Mouse (Mus musculus): Measurements from ENCODE around the gene Klhl22. TPM values are rescaled to one million over a fixed set of nuclear protein-coding genes. Genes with fewer than 3 reads are reported as not detected.
"Not testable (repeated sequence)": the region's sequence is repeated elsewhere in the genome, so short reads cannot be mapped to it uniquely, and the experiment has no call there.

Klhl22 gene
- polyA plus RNA-seq, 1 experiment from 2014 or later = 14.3 TPM

DNA sequence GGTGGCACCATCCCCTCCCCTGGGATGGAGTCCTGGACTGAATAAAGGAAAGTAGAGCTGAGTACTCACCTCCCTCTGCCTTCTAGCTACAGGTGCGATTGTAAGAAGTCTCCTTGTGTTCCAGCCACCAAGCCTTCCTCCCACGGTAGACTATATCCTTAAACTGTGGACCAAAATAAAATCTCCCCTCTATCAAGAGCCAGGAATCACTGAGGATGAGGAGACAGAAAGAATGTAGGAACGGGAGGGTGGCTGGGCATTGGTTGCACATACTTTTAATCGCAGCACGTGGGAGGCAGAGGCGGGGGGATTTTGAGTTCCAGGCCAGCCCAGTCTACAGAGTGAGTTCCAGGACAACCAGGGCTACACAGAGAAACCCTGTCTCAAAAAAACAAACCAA, 27.0 kb upstream of the Klhl22 start:
- WGBS (ENCODE audit: insufficient replicate concordance) = 53% methylated on average over 6 of the region's 6 CpGs
- Histone ChIP-seq H3K27me3 (peaks cover 44% of the 10 kb centered on the region), H3K9ac (no peak overlapping the region), H3K4me1 (replicated peaks) (no peaks in the 10 kb centered on the region), H3K4me2 (no peak overlapping the region), H3K4me3 (replicated peaks) (no peak overlapping the region), H3K9me3 (replicated peaks) (no peaks in the 10 kb centered on the region), H3K36me3 (no peaks in the 10 kb centered on the region), H3K27ac (no peak overlapping the region)
- no peak for DNase-seq
- ATAC-seq (ENCODE audit: low read depth) = no peak

DNA sequence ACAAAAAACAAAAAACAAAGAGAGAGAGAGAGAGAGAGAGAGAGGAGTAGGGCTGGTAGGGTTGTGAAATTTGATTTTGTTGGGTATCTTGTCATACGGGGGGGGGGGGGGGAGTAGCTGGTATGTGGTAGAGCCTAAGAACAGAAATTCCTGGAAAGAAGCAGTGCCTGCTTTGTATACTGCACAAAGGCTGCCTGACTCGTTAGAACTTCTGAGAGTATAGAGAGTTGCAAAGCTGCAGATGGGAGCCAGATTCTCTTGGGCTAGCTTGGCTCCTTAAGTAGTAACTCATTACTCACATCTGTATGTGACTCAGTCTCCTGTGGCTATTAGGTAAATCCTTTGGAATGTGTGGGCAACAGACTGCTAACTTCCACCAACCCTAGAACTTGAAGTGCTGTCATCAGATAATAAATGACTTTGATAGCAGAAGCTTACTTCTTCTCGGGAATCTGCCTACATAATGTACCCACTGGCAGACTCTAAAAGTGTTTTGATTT, 26.5 kb upstream of the Klhl22 start, which contains the start of gene Med15:
TSS of gene Med15 (minus strand) at position 51 of the 500 bp plus-strand sequence.
- Histone ChIP-seq H3K36me3 (no peaks in the 10 kb centered on the region), H3K4me2 (no peak within 1 kb of the TSS), H3K9me3 (replicated peaks) (no peaks in the 10 kb centered on the region), H3K4me3 (replicated peaks) (no peak within 1 kb of the TSS), H3K27ac (no peak within 1 kb of the TSS), H3K27me3 (peaks cover 48% of the 10 kb centered on the region), H3K4me1 (replicated peaks) (no peaks in the 10 kb centered on the region), H3K9ac (no peak within 1 kb of the TSS)
- ATAC-seq (ENCODE audit: low read depth) (no peak), DNase-seq (no peak)
- 26% methylated on average over 3 of the region's 3 CpGs for WGBS (ENCODE audit: insufficient replicate concordance)

DNA sequence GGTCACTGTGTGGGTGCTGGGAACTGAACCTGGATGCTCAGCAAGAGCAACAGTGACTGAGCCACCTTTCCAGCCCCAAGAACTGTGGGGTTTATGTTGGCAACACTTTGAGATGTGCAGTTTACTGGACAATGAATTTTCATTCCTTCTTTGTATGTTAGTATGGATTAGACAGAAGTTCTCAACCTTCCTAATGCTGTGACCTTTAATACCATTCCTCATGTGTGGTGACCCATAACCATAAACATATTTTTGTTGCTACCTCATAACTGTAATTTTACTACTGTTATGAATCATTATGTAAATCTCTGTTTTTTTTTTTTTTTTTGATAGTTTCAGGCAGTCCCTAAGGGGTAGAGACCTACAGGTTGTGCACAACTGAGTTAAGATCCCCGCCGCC, 25.8 kb upstream of the Klhl22 start:
- no peaks in the 10 kb centered on the region for H3K36me3 ChIP-seq
- no peaks in the 10 kb centered on the region for H3K4me1 ChIP-seq (replicated peaks)
- no peak overlapping the region for H3K27ac ChIP-seq
- DNase-seq = no peak
- no peaks in the 10 kb centered on the region for H3K9me3 ChIP-seq (replicated peaks)
- 0 out of 2 replicates have a peak overlapping the region, but pooled peaks have one; percentile 8 for H3K4me2 ChIP-seq
- no peak overlapping the region for H3K4me3 ChIP-seq (replicated peaks)
- 58% methylated on average over 2 of the region's 2 CpGs for WGBS (ENCODE audit: insufficient replicate concordance)
- ATAC-seq (ENCODE audit: low read depth) = no peak
- peaks cover 49% of the 10 kb centered on the region for H3K27me3 ChIP-seq
- H3K9ac ChIP-seq = no peak overlapping the region

DNA sequence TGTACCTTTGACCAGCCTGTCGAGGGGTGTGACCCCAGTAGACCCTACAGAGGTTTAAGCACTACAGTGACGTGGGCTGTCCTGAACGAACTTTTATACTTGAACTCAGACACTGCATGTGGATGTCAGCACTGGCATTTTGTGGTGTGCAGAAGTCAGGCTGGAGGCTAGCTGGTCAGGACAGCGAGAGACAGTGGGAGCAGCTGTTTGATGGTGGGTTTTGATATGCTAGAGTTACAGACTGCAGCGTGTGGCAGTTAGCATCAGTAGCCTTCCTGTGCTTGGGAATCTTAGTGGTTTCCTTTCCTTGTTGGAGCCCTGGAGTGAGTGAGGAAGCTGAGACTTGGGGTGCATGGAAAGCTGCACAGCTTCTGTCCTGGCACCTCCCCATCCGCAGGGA, 24.5 kb upstream of the Klhl22 start:
- not testable (repeated sequence) for H3K36me3 ChIP-seq; ATAC-seq (ENCODE audit: low read depth); H3K9ac ChIP-seq; H3K27ac ChIP-seq; H3K9me3 ChIP-seq (replicated peaks); H3K4me1 ChIP-seq (replicated peaks); H3K4me2 ChIP-seq; DNase-seq; H3K4me3 ChIP-seq (replicated peaks)
- 59% methylated on average over 6 of the region's 6 CpGs for WGBS (ENCODE audit: insufficient replicate concordance)
- H3K27me3 ChIP-seq = peaks cover 49% of the 10 kb centered on the region

DNA sequence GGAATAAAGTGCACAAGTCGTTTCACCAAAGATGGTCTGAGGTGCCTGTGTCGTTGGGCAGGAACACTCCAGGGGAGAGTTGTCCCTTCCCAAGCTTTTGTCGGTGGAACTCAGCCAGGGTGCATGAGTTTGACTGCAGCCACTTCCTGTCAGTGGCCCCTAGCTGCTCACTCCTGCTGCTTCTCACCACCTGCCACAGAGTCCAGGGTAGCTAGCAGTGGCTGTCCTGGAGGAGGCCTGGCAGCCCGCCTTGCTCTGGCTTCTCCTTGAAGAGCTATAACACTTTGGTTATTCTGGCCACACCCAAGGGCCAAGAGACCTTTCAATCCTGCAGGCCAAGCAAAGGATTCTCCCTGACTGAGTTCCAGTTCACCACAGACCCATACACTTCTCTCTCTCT, 23.3 kb upstream of the Klhl22 start:
- H3K36me3 ChIP-seq = no peaks in the 10 kb centered on the region
- no peak overlapping the region for H3K4me2 ChIP-seq
- no peaks in the 10 kb centered on the region for H3K4me1 ChIP-seq (replicated peaks)
- ATAC-seq (ENCODE audit: low read depth) (no peak), DNase-seq (no peak)
- peaks cover 49% of the 10 kb centered on the region for H3K27me3 ChIP-seq
- H3K9me3 ChIP-seq (replicated peaks) = no peaks in the 10 kb centered on the region
- H3K9ac ChIP-seq = no peak overlapping the region
- no peak overlapping the region for H3K27ac ChIP-seq
- H3K4me3 ChIP-seq (replicated peaks) = no peak overlapping the region
- 34% methylated on average over 4 of the region's 4 CpGs for WGBS (ENCODE audit: insufficient replicate concordance)

DNA sequence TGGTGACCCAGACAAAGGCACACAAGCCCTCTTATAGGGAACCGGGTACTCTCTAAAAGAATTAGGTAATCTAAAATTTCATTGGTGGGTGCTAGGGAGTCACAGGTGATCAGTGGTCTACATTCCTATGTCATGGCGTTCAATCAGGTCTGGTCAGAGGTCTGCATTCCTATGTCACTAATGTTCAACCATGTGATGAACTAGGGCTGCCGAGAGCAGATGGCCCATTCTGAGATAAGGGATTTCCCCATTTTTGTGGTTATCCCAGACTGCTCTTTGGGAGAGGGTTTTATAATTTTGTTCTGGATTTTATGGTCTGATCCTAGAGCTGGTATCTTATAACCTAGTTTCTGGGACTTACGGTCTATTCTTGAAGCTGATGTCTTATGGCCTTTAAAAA, 19.3 kb upstream of the Klhl22 start:
- no peak overlapping the region for H3K9ac ChIP-seq
- no peak overlapping the region for H3K4me2 ChIP-seq
- DNase-seq (no peak), ATAC-seq (ENCODE audit: low read depth) (no peak)
- no peaks in the 10 kb centered on the region for H3K9me3 ChIP-seq (replicated peaks)
- H3K4me3 ChIP-seq (replicated peaks) = no peak overlapping the region
- no peaks in the 10 kb centered on the region for H3K4me1 ChIP-seq (replicated peaks)
- WGBS (ENCODE audit: insufficient replicate concordance) = 53% methylated on average over 4 of the region's 4 CpGs
- H3K27me3 ChIP-seq = peaks cover 20% of the 10 kb centered on the region
- no peaks in the 10 kb centered on the region for H3K36me3 ChIP-seq
- no peak overlapping the region for H3K27ac ChIP-seq

DNA sequence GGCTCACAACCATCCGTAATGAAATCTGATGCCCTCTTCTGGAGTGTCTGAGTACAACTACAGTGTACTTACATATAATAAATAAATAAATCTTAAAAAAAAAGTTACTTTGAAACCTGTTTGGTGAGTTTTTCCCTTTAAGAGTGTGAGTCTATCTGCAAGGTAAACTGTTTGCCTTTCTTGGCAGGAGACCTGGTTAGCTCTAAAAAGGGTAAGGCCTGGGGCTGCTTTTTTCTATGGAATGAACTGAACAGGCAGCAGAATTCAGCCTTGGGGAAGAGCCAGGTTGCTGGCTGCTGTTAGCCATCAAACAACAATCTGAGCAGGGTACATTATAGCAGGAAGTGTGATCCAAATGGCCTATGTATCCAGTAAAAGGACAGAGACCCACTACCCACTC, 16.6 kb upstream of the Klhl22 start:
- H3K9me3 ChIP-seq (replicated peaks) = no peaks in the 10 kb centered on the region
- H3K36me3 ChIP-seq = no peaks in the 10 kb centered on the region
- WGBS (ENCODE audit: insufficient replicate concordance) = 63% methylated on average over 1 of the region's 1 CpGs
- no peaks in the 10 kb centered on the region for H3K4me1 ChIP-seq (replicated peaks)
- H3K9ac ChIP-seq = no peak overlapping the region
- ATAC-seq (ENCODE audit: low read depth) (no peak), DNase-seq (no peak)
- H3K4me3 ChIP-seq (replicated peaks) = no peak overlapping the region
- no peak overlapping the region for H3K4me2 ChIP-seq
- no peak overlapping the region for H3K27ac ChIP-seq
- H3K27me3 ChIP-seq = peaks cover 10% of the 10 kb centered on the region; the same call in 1 of the 2 replicates

DNA sequence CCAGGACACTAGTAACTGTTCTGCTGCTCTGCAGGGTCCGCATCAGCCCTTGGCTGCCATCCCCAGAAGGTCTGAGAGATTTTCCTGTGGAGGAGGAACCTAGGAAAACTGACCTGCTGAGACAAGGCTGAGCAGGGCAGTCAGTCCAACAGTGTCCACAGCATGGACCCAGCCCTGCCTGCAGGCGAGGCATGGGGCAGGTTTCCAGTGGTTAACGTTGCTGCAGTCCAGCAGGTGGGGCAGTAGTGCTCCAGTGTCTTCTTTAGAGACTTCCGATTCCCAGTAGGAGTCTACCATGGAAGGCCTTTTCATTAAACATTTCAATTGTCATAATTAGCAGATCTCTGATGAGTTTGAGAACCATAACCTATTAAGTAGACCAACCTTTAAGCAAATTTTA, 16.1 kb upstream of the Klhl22 start:
- no peak overlapping the region for H3K4me2 ChIP-seq
- WGBS (ENCODE audit: insufficient replicate concordance) = 39% methylated on average over 4 of the region's 4 CpGs
- no peaks in the 10 kb centered on the region for H3K4me1 ChIP-seq (replicated peaks)
- H3K27me3 ChIP-seq = peaks cover 12% of the 10 kb centered on the region
- H3K27ac ChIP-seq = no peak overlapping the region
- H3K36me3 ChIP-seq = no peaks in the 10 kb centered on the region
- DNase-seq (no peak), ATAC-seq (ENCODE audit: low read depth) (no peak)
- no peak overlapping the region for H3K4me3 ChIP-seq (replicated peaks)
- H3K9me3 ChIP-seq (replicated peaks) = no peaks in the 10 kb centered on the region
- no peak overlapping the region for H3K9ac ChIP-seq

DNA sequence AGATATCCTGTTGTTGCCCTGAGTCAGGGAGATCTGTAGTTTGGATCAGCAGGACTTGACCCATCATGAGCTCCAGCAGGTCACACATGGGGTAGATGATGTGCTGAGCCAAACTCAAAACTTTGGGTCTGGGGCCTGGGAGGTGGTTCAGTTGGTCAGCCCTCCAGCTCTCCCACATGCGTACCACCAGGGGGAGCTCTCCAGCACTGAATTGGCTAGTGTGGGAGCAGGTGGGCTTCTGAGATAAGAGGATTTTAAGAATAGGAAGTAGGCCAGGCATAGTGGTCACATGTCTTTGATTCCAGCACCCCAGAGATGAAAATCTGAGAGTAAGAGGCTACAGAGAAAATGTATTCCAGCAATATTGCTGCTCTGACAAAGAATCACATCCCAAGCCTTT, 14.9 kb upstream of the Klhl22 start:
- H3K36me3 ChIP-seq = no peaks in the 10 kb centered on the region
- no peak overlapping the region for H3K9ac ChIP-seq
- H3K4me1 ChIP-seq (replicated peaks) = no peaks in the 10 kb centered on the region
- no peak for ATAC-seq (ENCODE audit: low read depth)
- no peaks in the 10 kb centered on the region for H3K9me3 ChIP-seq (replicated peaks)
- no peak overlapping the region for H3K4me2 ChIP-seq
- peak; percentile 40 for DNase-seq
- H3K27ac ChIP-seq = no peak overlapping the region
- 3% methylated on average over 1 of the region's 1 CpGs for WGBS (ENCODE audit: insufficient replicate concordance)
- no peak overlapping the region for H3K4me3 ChIP-seq (replicated peaks)
- H3K27me3 ChIP-seq = peaks cover 12% of the 10 kb centered on the region

DNA sequence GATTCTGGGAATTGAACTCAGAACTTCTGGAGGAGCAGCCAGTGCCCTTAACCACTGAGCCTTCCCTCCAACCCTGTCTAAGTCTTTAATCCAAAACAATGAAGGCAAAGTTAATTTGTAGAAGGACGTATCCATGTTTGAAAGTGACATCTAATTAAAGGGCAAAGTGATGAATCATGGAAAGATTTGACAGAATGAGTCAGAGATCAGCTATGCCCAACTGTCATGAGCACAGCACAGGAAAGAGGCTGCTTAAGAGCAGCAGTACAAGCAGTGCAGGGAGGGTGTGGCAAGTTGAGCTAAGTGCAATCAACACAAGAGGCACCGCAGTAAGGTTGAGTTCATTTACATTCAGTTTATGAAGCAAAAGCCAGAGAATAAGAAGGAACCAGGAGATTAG, 14.4 kb upstream of the Klhl22 start:
- WGBS (ENCODE audit: insufficient replicate concordance) = 73% methylated on average over 2 of the region's 2 CpGs
- no peak for ATAC-seq (ENCODE audit: low read depth)

DNA sequence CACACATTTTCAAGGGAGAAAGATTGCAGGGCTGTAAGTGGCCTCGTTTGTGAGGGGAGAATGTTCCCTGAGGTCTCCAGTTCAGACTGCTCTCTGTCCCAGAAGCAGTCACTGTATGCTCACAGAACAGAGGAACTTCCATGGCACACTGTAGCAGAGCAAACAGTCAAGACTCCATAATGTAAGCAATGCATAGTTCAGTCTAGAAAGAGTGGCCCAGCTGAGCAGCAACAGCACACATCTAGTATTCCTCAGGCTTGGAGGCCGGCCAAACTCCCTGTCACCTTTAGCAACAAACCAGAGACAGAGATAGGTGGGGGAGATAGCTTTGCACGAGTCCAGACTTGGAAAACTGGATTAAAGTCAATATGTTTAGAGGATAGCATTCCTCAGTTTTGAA, 6.4 kb upstream of the Klhl22 start:
- no peak for DNase-seq
- 28% methylated on average over 3 of the region's 3 CpGs for WGBS (ENCODE audit: insufficient replicate concordance)
- no peak for ATAC-seq (ENCODE audit: low read depth)
- H3K36me3 ChIP-seq = no peaks in the 10 kb centered on the region
- no peak overlapping the region for H3K4me3 ChIP-seq (replicated peaks)
- H3K4me2 ChIP-seq = no peak overlapping the region
- no peaks in the 10 kb centered on the region for H3K9me3 ChIP-seq (replicated peaks)
- peaks cover 3% of the 10 kb centered on the region; the same call in 1 of the 2 replicates for H3K27me3 ChIP-seq
- H3K27ac ChIP-seq = no peak overlapping the region
- no peaks in the 10 kb centered on the region; the same call in 1 of the 2 replicates for H3K4me1 ChIP-seq (replicated peaks)
- H3K9ac ChIP-seq = no peak overlapping the region

More for the DNA sequence above, 14.4 kb upstream of the Klhl22 start:
- H3K27ac ChIP-seq = no peak overlapping the region
- no peak overlapping the region for H3K4me2 ChIP-seq
- H3K4me1 ChIP-seq (replicated peaks) = no peaks in the 10 kb centered on the region
- H3K4me3 ChIP-seq (replicated peaks) = no peak overlapping the region
- no peak for DNase-seq
- H3K36me3 ChIP-seq = no peaks in the 10 kb centered on the region
- no peaks in the 10 kb centered on the region for H3K9me3 ChIP-seq (replicated peaks)
- peaks cover 12% of the 10 kb centered on the region for H3K27me3 ChIP-seq
- H3K9ac ChIP-seq = no peak overlapping the region

DNA sequence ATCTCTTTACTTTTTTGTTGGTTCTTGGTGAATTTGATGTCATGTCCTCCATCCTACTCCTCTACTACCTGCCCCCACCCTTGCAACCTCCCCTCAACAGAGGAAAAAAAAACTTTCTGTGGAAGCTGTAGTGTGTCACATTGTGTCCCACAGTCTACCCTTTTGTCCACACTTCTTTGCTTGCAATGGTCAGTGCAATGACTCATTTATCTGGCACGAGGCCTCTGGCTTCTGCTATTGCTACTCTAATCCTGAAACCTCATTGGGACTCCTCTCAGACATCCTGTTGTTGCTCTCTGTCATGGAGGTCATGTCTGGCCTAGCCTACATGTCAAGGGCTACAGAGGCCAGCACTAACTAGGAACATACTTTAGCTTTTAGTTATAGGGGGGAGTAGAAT, 5.7 kb upstream of the Klhl22 start:
- no peaks in the 10 kb centered on the region for H3K36me3 ChIP-seq
- WGBS (ENCODE audit: insufficient replicate concordance) = 28% methylated on average over 1 of the region's 1 CpGs
- H3K4me3 ChIP-seq (replicated peaks) = no peak overlapping the region
- peaks cover 3% of the 10 kb centered on the region for H3K4me1 ChIP-seq (replicated peaks)
- H3K4me2 ChIP-seq = no peak overlapping the region
- H3K27ac ChIP-seq = no peak overlapping the region
- DNase-seq (no peak), ATAC-seq (ENCODE audit: low read depth) (no peak)
- no peaks in the 10 kb centered on the region for H3K9me3 ChIP-seq (replicated peaks)
- H3K27me3 ChIP-seq = no peaks in the 10 kb centered on the region
- no peak overlapping the region for H3K9ac ChIP-seq
